Mouse (Mus musculus): ENCODE measurements around the gene Spef2.

- TF ChIP-seq CTCF (IDR thresholded peaks at IDR 0.05) (no peak), EP300 (IDR thresholded peaks at IDR 0.05; ENCODE audit: insufficient read depth, low read depth, low read length) (no peak)
Observed at GRCm38 (mm10) chr15:9589939-9590338, 158.7 kb downstream of the Spef2 start.
